Comparison of ENCODE assay signal across 22 mouse cellular contexts in the genomic region with DNA sequence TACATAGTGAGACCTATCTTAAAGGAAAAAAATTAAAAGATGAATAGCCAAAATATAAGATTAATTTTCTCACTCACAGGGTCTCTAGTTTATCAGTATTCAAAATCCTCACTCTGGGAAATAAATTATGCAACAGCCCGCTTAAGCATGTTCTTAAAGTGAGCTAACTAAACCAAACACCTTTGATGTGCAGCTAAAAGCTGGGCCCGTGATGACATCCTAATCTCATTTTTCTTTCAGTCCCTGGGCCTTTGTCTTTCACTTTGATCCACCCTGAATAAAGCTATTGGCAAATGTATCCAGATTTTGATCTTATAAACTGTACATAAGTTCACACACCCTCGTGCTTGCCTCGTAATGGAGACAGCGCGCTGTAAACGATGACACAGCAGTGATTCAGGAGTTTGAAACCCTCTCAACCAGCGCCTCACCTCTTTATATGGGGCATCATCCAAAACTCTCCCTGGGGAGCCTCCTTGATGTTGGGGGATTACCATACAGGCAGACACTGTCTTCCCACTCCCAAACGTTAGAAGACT.
"Had no signal": no experiment of that assay in that cellular context is flagged by ENCODE, and none has a peak within 500 bp of the region (broad histone marks: within the 10 kb centered on the region; RNA-seq: fewer than 3 reads in every experiment).

No protein-coding gene starts in this region.

- H3K9me3 ChIP-seq: liver, embryonic 13.5 days; liver, embryonic 15.5 days; lung, embryonic 15.5 days; neural tube, embryonic 13.5 days; neural tube, embryonic 15.5 days had no signal

- H3K4me2 ChIP-seq: liver, embryonic 11.5 days; liver, embryonic 13.5 days; liver, embryonic 15.5 days; lung, embryonic 15.5 days; neural tube, embryonic 13.5 days; neural tube, embryonic 15.5 days had no signal

- H3K27me3 ChIP-seq: liver, embryonic 13.5 days; liver, embryonic 15.5 days; lung, embryonic 15.5 days; megakaryocyte, embryonic 14.5 days; neural tube, embryonic 13.5 days; neural tube, embryonic 15.5 days had no signal

- H3K4me3 ChIP-seq: liver, embryonic 13.5 days; liver, embryonic 15.5 days; lung, embryonic 15.5 days; megakaryocyte, embryonic 14.5 days; myocyte; neural tube, embryonic 13.5 days; neural tube, embryonic 15.5 days had no signal

- H3K27ac ChIP-seq: liver, embryonic 13.5 days; liver, embryonic 15.5 days; lung, embryonic 15.5 days; macrophage; neural tube, embryonic 13.5 days; neural tube, embryonic 15.5 days had no signal

- DNase-seq: liver, embryonic 13.5 days; liver, postnatal 0 days; lung, adult 2 months; lung, postnatal 14 days; lung, postnatal 36 days; retina, postnatal 1 day; right cerebral cortex, adult 18-20 months; right cerebral cortex, postnatal 25 days; right cerebral cortex, postnatal 4 days; spleen, adult 18-20 months; thymus, adult 2 months; thymus, postnatal 25 days; thymus, postnatal 4 days had no signal

- H3K9ac ChIP-seq: liver, embryonic 13.5 days; liver, embryonic 15.5 days; liver, postnatal 0 days; lung, embryonic 15.5 days; neural tube, embryonic 13.5 days; neural tube, embryonic 15.5 days had no signal

- ATAC-seq: liver, postnatal 0 days; lung, postnatal 0 days had no signal

- H3K36me3 ChIP-seq: liver, embryonic 13.5 days; liver, embryonic 15.5 days; lung, embryonic 15.5 days; neural tube, embryonic 13.5 days; neural tube, embryonic 15.5 days had no signal

- H3K4me1 ChIP-seq: lung, embryonic 15.5 days had no signal
